Mouse (Mus musculus) neural tube, embryonic 14.5 days (tissue): Measurements from ENCODE around the gene Sv2a. TPM values are rescaled to one million over a fixed set of nuclear protein-coding genes. Genes with fewer than 3 reads are reported as not detected.
A peak's percentile ranks its signal among the peaks of the same experiment; 100 is the strongest.
"Not testable (repeated sequence)": the region's sequence is repeated elsewhere in the genome, so short reads cannot be mapped to it uniquely, and the experiment has no call there.

Experiments
- ATAC-seq: fragments of 200-750 bp; cut with Nextera tagmentation; 2 replicates; pipeline ENCODE4 v1.8.0; 2017; ENCODE audit warnings: low read depth, mild to moderate bottlenecking, moderate TSS enrichment, moderate library complexity
- H3K27ac ChIP-seq: fragments of 300-500 bp; sonication (generic); 2 replicates; pipeline ENCODE4 v1.5.1; 2014; ENCODE audit warnings: low read depth, mild to moderate bottlenecking, control low read depth, low read length, moderate library complexity, mixed read lengths
- H3K27me3 ChIP-seq: fragments of 300-500 bp; sonication (generic); 2 replicates; pipeline ENCODE4 v1.6.1; 2014; ENCODE audit warnings: low read length; ENCODE audit not compliant: control insufficient read depth, insufficient read depth
- H3K36me3 ChIP-seq: fragments of 300-500 bp; sonication (generic); 2 replicates; pipeline ENCODE4 v1.6.1; 2014; ENCODE audit warnings: low read length, mixed read lengths; ENCODE audit not compliant: control insufficient read depth, insufficient read depth
- H3K4me1 ChIP-seq: fragments of 300-500 bp; sonication (generic); 2 replicates; pipeline ENCODE4 v1.6.1; 2014; ENCODE audit warnings: low read length; ENCODE audit not compliant: control insufficient read depth, insufficient read depth
- H3K4me2 ChIP-seq: fragments of 300-500 bp; sonication (generic); 2 replicates; pipeline ENCODE4 v1.6.1; 2014; ENCODE audit warnings: mild to moderate bottlenecking, low read depth, low read length, control low read depth
- H3K4me3 ChIP-seq: fragments of 300-500 bp; sonication (generic); 2 replicates; pipeline ENCODE4 v1.5.1; 2014; ENCODE audit warnings: low read depth, low read length, control low read depth, mixed read lengths
- H3K9ac ChIP-seq: fragments of 300-500 bp; sonication (generic); replicated peaks from 2 replicates; pipeline ENCODE4 v1.6.1; 2014; ENCODE audit warnings: low read depth, mild to moderate bottlenecking, control low read depth, low read length, mixed read lengths
- H3K9me3 ChIP-seq: fragments of 300-500 bp; sonication (generic); 2 replicates; pipeline ENCODE4 v1.6.1; 2016; ENCODE audit warnings: low read length; ENCODE audit not compliant: control insufficient read depth
- WGBS: fragments of 180-500 bp; shearing (Covaris S2); extraction: QIAGEN DNeasy Blood & Tissue Kit; methylation state at CpG from one replicate; pipeline ENCODE4 v1.1.7; 2014; 5-methylcytosine and 5-hydroxymethylcytosine counted together
- polyA plus RNA-seq: library from polyadenylated mRNA; unstranded; fragments of >200 nt; fragmentation: Nextera tagmentation; extraction: Ambion mirVana; gene quantifications from 2 replicates; pipeline ENCODE4 v1.2.1, GENCODE M21; 2014

Gene Sv2a
- polyA plus RNA-seq, 1 experiment from 2014 or later = 91.7 TPM

DNA sequence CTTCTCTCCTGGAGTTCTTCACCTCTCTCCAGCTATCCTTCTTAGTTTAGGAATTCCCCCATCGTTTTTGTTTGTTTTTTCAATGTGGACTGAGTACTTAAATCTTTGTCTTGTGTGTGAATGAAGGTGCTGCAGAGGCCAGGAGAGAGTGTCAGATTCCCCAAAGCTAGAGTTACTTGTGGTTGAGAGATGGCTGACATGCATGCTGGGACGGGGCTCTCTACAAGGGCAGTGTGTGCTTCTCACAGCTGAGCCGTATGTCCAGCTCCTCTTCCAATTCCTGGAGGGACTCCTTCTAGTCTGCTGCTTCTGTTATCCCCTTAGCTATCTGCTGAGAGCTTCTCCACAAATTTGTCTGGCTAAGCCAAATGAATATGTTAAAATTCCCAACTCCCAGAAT is 54.9 kb downstream of the Sv2a start:
- H3K36me3 ChIP-seq = no peaks in the 10 kb centered on the region
- no peaks in the 10 kb centered on the region for H3K27me3 ChIP-seq
- no peak overlapping the region for H3K27ac ChIP-seq
- WGBS = 83% methylated on average over 3 of the region's 3 CpGs
- no peaks in the 10 kb centered on the region for H3K9me3 ChIP-seq
- peaks cover 5% of the 10 kb centered on the region; the same call in 1 of the 2 replicates for H3K4me1 ChIP-seq
- no peak overlapping the region for H3K9ac ChIP-seq
- H3K4me2 ChIP-seq = no peak overlapping the region
- ATAC-seq = no peak
- H3K4me3 ChIP-seq = no peak overlapping the region

DNA sequence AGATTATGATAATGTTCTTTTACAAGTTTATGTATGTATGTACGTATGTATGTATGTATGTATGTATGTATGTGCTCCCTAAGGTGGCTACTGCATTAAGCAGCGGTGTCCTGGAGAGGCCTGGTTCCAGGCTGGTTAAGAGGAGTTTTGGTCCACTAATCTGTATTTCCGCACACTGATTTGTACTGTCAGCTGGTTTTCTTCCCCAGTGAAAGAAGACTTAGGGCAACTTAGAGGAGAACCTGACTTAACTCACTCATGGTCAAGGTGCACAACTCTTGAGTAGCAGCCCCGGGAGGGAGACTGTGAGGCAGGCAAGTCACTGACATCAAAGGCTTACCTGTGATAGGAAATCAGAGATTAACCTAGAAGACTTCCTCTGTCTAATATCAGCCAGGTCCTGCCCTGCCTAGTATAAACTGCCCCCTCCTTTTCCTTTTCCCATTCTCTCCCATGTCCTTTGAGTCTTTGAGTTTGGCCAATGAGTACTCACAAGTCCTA is 55.9 kb downstream of the Sv2a start:
- Histone ChIP-seq H3K36me3 (no peaks in the 10 kb centered on the region), H3K4me3 (no peak overlapping the region), H3K27ac (no peak overlapping the region), H3K27me3 (no peaks in the 10 kb centered on the region), H3K4me1 (peaks cover 6% of the 10 kb centered on the region; the same call in 1 of the 2 replicates), H3K9me3 (no peaks in the 10 kb centered on the region), H3K4me2 (peak overlapping the region; percentile 3; the same call in 1 of the 2 replicates), H3K9ac (no peak overlapping the region)
- no peak for ATAC-seq
- whole genome bisulfite sequencing = 85% methylated on average over 4 of the region's 4 CpGs

DNA sequence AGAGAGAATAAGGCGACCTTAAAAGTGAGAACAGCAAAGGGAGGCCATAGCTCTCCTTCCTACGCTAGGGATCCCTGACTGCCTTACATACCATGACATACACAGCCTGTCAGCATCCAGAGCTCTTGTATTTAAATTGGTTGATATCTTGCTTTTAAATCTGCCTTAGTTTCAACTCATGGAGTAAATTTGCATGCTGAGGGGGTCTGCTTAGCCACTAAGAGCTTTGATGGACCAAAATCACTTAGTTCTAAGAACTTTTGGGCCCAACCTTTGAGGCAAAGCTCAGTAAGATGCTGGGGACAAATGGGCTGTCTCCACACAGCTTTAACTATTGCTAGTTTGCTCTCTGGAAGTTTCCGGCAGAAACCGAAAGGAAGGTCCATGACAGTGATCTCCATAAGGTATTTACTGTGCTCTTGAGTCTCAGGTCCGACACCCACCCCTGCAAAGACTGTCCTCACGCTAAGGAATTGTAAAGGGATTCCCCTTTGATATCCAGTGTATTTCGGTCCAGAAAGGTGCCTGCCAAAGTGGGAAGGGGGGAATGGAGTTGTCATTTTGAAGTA is 56.5 kb downstream of the Sv2a start:
- ATAC-seq = no peak
- Histone ChIP-seq H3K4me3 (peak overlapping the region; percentile 15; the same call in 1 of the 2 replicates), H3K36me3 (no peaks in the 10 kb centered on the region), H3K27me3 (no peaks in the 10 kb centered on the region), H3K4me1 (peaks cover 6% of the 10 kb centered on the region; the same call in 1 of the 2 replicates), H3K27ac (no peak overlapping the region), H3K9ac (no peak overlapping the region), H3K4me2 (peak overlapping the region; percentile 27; the same call in 1 of the 2 replicates), H3K9me3 (no peaks in the 10 kb centered on the region)
- 26% methylated on average over 7 of the region's 7 CpGs for WGBS

DNA sequence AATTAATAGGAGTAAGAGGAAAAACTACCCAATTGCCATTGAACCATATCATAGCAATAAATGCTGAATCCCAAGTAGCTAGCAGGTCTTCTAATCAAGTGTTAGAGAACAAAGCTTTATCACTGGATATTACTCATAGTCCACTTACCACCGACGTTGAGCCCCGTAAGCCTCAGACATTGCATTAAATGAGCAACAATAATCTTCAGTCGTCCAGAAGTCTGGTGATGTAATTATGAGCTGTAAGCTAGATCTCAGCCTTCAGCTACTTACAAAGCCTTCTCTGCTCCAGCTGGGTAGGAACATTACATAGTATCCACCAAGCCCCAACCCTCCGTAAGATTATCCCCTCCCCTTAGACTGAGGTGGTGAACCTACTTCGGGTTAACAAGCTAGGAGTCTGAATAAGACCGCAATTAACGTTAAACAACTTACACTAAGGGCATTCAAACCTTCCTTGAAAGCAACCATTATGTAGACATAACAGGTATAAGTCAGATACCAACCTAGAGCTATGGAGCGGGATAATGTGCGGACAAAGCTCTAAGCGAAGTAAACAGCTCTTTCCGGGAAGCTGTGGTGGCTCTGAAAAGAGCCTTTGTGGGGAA is 57.1 kb downstream of the Sv2a start:
- Histone ChIP-seq H3K4me1 (peaks cover 6% of the 10 kb centered on the region; the same call in 1 of the 2 replicates), H3K4me2 (peak overlapping the region; percentile 27), H3K4me3 (peak overlapping the region; percentile 15; the same call in 1 of the 2 replicates), H3K36me3 (no peaks in the 10 kb centered on the region), H3K27me3 (no peaks in the 10 kb centered on the region), H3K27ac (no peak overlapping the region), H3K9me3 (no peaks in the 10 kb centered on the region), H3K9ac (no peak overlapping the region)
- 1% methylated on average over 12 of the region's 12 CpGs for WGBS
- ATAC-seq = no peak

DNA sequence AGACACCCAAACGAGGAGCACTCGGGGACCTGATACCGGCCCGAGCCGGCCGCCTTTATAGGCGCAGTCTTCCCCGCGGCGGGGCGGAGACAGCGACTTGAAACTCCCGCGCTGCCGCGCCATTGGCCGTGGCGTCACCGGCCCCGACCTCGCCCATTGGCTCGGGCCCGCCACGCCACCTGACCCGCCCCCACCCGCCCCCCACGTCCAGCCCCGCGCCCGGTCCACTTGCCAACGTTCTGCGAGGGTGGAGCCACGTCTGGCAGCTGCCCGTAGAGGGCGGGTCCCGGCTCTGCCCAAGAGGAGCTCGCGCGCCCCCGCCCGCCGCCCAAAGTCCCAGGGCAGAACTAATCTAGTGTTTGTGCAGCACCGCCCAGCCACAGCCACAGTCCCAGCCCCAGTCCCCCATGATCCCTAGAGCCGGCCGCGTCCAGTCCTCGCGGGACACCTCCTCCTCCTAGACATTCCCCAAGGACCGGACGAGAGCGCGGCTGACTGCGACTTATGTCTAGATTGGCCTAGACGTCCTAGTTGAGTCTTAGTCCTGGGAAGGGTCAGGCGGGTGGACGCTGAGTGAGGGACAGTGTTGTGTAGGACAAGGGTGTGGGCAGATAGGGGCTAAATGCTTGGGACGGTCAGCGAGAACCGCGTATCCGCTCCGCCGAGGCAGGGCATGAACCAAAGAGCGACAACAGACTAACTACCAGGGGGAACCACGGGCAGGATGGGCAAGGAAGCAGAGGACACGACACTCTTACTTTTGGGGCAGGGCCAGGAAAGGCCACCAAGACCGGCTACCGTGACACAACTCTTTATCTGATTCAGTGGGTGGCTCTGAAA is 58.2 kb downstream of the Sv2a start, which contains the start of gene Hist2h3c2:
Gene Hist2h3c2, minus strand, starts transcription at position 174 of the 840 bp plus-strand sequence.
- not testable (repeated sequence) for H3K27me3 ChIP-seq, H3K9ac ChIP-seq, H3K27ac ChIP-seq, H3K9me3 ChIP-seq, H3K4me1 ChIP-seq, H3K36me3 ChIP-seq
- under 1% methylated on average over 10 of the region's 68 CpGs for WGBS
- Histone ChIP-seq H3K4me2 (peak within 1 kb of the TSS; percentile 31), H3K4me3 (peak within 1 kb of the TSS; percentile 20; the same call in 1 of the 2 replicates)
- ATAC-seq = peak; percentile 86

DNA sequence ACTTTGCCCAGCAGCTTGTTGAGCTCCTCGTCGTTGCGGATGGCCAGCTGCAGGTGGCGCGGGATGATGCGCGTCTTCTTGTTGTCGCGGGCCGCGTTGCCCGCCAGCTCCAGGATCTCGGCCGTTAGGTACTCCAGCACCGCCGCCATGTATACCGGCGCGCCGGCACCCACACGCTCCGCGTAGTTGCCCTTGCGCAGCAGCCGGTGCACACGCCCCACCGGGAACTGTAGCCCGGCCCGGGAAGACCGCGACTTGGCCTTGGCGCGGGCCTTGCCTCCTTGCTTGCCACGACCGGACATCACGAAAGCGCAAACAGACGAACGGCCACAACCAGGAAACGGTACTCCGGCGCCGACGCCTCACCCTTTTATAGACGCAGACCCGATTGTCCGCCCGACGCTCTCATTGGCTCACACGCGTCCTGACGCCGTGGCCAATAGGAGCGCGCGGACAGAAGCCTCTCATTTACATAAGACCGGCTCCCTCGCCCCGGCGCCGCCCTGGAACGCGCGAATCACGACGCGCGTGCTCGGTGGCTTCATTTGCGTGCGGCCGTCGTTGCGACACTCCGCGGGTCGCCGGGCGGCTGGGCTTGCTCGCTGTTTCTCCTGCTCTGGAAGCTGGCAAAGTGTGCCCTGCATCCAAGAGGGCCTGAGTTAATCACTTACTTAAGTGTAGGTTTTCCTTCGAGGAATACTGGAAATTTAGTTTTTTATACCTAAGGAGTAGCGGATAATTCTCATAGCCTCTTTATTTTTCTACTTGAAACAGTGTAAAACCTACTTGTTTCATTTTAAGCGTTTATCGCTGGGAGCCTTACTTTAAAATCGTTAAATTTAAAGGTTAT is 59.2 kb downstream of the Sv2a start, which contains the start of gene Hist2h2aa2:
Gene Hist2h2aa2, minus strand, starts transcription at position 328 of the 850 bp plus-strand sequence.
- WGBS = 5% methylated on average over 22 of the region's 85 CpGs
- Histone ChIP-seq H3K4me1 (peaks cover 12% of the 10 kb centered on the region), H3K27ac (peak within 1 kb of the TSS; percentile 70; the same call in 1 of the 2 replicates), H3K4me3 (peak within 1 kb of the TSS; percentile 28), H3K4me2 (peak within 1 kb of the TSS; percentile 40), H3K9ac (peak within 1 kb of the TSS; percentile 8)
- peak; percentile 90 for ATAC-seq
- H3K9me3 ChIP-seq, H3K27me3 ChIP-seq, H3K36me3 ChIP-seq: not testable (repeated sequence)

DNA sequence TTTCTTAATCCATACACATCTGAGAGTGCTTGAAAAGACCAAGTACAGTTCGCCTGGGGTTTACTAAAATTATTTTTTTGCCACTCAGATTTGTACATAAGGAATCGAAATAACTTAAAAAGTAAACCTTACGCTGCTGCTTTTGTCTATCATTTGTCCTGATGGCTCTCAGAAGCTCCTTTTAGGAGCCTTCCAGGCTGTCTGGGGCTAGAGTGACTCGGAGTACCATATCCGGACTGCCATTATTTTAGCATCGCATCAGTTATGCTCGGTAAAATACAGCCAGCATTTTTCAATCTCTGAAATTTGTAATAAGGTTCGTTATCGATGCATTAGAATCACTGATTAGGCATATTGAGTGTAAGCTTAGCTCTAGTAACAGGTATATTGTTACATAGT is 59.8 kb downstream of the Sv2a start:
- peak overlapping the region; percentile 67; the same call in 1 of the 2 replicates for H3K27ac ChIP-seq
- peak overlapping the region; percentile 8 for H3K9ac ChIP-seq
- no peak for ATAC-seq
- H3K4me2 ChIP-seq = peak overlapping the region; percentile 40
- H3K27me3 ChIP-seq = no peaks in the 10 kb centered on the region
- WGBS = 74% methylated on average over 9 of the region's 9 CpGs
- H3K36me3 ChIP-seq = no peaks in the 10 kb centered on the region
- H3K9me3 ChIP-seq = no peaks in the 10 kb centered on the region
- H3K4me3 ChIP-seq = peak overlapping the region; percentile 28
- H3K4me1 ChIP-seq = peaks cover 12% of the 10 kb centered on the region

DNA sequence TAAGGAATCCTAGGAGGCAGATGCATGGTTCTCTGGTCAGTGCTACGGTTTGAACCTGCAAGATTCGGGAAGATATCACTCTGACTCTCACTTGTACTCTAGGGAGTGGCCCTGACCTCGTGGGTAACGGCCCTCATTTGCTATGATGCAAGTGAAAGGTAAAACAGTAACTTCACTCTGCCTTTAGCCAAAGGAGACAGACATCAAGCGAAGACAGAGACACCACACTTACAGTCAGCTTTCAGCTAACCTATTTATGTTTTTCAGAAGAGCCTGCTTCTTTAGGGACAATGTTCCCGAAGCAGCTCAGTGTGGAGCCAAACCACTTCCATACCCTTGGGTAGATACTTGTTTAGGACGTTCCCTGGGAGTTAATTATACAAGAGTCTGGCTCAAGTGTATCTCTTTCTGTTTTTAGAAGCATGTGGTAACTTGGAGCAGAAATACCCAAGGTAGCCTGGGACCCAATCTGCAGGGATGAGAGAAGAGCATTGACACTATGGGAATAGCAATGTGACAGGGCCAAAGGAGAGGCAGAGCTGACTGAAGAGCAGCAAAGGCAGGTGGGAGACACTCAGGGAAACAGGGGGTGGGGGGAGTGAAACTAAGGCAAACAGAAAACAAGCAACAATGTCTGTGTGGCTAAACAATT is 63.1 kb downstream of the Sv2a start:
- no peak overlapping the region for H3K9ac ChIP-seq

More for the DNA sequence above, 63.1 kb downstream of the Sv2a start:
- Histone ChIP-seq H3K4me3 (peak overlapping the region; percentile 42), H3K4me1 (peaks cover 12% of the 10 kb centered on the region), H3K36me3 (no peaks in the 10 kb centered on the region), H3K9me3 (no peaks in the 10 kb centered on the region), H3K4me2 (peak overlapping the region; percentile 57), H3K27me3 (no peaks in the 10 kb centered on the region), H3K27ac (peak overlapping the region; percentile 92; the same call in 1 of the 2 replicates)
- ATAC-seq = no peak
- WGBS = 89% methylated on average over 7 of the region's 7 CpGs
